Mouse (Mus musculus) kidney, postnatal 25 days (tissue): Measurements from ENCODE around the gene Ptgs2.

ENCODE experiments used
- DNase-seq, 2 experiments: peaks; one replicate each; pipeline ENCODE4 v3.0.0; 2021; ENCODE audit warnings: mixed read lengths in 2 of 2

The Ptgs2 gene

GRCm38 (mm10) chr1:150099790-150100333 is at the start of gene Ptgs2:
Ptgs2 (plus strand) TSS chr1:150100031.
- peak; percentile 42 to 58 for DNase-seq

GRCm38 (mm10) chr1:150050256-150050655 is 49.6 kb upstream of the Ptgs2 start:
- no peak for DNase-seq

- no peak for DNase-seq
These were observed 34.1 kb upstream of the Ptgs2 start for GRCm38 (mm10) chr1:150065684-150066083.

DNA sequence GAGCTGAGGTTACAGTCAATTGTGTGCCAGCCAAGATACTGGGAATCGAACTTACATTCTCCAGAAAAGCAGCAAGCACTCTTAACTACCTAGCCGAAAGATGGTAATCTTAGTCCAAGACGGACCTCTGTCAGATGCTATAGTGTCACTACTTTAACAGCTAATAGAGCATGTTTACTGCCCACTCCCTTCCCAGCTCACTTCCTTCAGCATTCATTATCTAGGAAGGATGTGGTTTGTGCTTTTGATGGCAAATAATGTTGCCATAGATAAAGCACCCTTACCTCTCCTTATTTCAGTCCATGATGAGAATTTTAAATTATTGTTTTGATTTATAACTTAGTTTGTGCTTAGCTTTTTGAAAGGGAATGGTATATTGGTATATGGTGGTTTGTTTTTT is 27.0 kb upstream of the Ptgs2 start:
- no peak for DNase-seq

GRCm38 (mm10) chr1:150074609-150075008 is 25.2 kb upstream of the Ptgs2 start:
- no peak for DNase-seq

DNA sequence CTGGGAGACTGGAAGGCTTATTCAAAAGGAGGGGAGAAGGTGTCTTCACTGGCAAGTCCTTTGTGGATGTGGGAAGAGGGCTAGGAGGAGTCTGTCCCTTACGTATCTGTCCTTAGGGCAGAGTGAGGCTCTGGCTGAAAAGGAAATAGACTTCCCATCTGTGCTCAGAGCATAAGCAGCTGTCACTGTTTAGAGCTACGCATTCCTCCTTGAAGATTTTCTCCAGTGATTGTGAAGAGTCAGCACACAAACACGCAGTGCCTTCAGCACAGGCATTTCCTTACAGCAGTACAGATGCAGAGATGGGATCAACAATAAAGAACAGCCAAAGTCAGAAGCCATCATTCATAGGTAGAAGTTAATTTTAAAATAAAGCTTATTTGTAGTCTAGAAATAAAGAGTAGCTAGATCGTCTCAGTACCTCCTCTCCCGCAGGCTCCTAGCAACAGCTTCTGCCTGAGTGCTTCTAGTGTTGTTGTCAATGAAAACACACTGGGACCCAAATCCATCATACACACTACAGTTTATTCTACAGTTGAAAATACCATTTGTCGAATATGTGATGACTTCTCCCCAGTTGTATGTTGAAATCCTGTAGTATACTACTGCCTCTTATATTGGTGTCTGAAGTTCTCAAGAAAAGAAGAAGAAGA is 10.7 kb upstream of the Ptgs2 start:
- DNase-seq = no peak

DNA sequence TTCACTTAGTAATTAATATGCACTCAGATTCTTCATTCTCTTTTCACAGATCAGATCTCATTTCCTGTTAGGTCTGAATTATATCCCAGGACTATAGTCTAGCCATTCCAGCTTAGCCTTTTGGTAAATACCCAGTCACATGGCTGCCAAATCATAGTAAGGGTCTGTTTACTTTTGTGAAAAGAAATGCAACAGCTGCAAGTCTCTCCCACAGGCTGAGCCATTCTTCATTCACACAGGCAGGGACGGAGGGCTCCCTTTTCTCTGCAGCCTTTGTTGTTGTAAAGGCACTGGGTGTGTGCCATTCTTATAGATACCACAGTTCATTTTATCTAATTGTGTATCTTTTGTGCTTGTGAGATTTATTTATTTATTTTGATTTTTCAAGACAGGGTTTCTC is 9.6 kb upstream of the Ptgs2 start:
- DNase-seq = no peak

DNA sequence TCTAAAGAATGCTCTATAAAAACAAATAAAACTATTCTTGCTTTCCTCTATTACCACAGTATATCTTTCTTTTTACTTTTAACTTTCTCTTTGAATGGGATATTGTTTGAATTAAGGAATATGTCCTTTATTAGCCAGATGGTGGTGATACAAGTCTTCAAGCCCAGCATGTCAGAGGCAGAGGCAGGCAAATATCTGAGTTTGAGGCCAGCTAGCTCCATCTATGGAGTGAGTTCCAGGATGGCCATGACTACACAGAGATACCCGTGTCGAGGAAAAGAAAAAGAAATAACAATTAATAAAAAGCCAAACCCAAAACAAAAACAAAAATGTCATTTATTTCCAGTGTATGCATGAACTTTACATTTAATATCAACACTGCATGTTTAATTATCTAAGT is 2.8 kb upstream of the Ptgs2 start:
- DNase-seq = no peak

- DNase-seq = no peak
These were observed 2.1 kb upstream of the Ptgs2 start for GRCm38 (mm10) chr1:150097721-150098120.

DNA sequence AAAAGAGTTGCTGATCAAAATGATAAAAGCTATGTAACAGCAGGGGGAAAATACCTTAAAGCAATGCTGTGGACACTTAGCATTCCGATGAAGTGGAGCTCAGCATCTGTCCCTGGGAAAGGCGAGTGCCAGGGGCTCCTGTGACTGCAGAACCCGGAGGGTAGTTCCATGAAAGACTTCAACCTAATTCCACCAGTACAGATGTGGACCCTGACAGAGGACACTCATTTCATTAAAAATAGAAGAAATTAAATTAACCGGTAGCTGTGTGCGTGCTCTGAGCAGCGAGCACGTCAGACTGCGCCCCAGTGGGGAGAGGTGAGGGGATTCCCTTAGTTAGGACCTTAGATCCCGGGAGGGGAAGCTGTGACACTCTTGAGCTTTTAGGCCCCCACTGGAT is 457 bp upstream of the Ptgs2 start:
- DNase-seq = no peak

DNA sequence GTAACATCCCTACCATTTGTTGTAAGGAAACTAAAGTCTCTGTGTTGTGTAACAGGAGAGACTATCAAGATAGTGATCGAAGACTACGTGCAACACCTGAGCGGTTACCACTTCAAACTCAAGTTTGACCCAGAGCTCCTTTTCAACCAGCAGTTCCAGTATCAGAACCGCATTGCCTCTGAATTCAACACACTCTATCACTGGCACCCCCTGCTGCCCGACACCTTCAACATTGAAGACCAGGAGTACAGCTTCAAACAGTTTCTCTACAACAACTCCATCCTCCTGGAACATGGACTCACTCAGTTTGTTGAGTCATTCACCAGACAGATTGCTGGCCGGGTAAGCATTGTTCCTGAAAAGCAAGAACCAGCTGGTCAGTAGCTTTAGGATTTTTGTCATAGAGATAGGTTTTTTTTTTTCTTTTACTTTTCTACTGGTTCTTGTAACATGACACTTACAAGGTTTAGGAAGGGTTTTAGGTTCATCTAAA is 4.4 kb downstream of the Ptgs2 start:
- no peak for DNase-seq

DNA sequence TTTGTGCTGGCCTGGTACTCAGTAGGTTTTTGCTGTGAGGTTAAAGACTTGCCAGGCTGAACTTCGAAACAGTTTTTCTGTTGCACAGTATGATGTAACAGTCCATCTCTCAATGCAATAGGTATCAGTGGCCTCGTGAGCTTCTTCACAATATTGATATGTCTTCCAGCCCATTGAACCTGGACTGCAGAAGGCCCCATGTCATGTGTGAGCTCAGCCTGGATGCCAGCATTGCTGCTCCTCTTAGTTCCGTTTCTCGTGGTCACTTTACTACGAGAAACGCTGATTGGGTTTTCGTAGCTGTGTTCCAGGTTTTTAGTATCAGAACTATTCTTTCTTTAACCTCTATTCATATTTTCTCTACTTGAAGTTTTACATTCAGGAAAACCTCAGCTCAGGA is 6.9 kb downstream of the Ptgs2 start:
- DNase-seq = no peak

DNA sequence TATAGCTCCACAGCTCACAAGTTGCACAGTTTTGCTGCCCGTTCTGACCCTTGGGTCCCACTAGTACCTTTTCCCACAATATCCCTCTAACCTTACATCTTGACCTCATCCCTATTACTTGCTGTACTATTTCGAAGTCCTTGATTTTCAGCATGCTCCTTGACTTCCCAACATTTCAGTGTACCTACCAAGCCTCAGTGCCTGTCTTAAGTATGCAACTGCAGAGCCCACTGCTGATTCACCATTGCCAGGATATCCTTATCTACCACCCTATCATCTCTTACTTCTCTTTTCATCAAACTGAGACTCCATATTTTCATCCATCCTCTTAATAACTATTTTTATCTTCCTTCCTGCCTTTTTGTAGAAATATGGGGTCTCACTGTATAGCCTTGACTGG is 9.8 kb downstream of the Ptgs2 start:
- no peak for DNase-seq

- DNase-seq = no peak
These were observed 15.5 kb downstream of the Ptgs2 start for GRCm38 (mm10) chr1:150115352-150115751.

- no peak for DNase-seq
These were observed 18.5 kb downstream of the Ptgs2 start for GRCm38 (mm10) chr1:150118352-150118751.

GRCm38 (mm10) chr1:150125568-150125967 is 25.7 kb downstream of the Ptgs2 start:
- DNase-seq = no peak

DNA sequence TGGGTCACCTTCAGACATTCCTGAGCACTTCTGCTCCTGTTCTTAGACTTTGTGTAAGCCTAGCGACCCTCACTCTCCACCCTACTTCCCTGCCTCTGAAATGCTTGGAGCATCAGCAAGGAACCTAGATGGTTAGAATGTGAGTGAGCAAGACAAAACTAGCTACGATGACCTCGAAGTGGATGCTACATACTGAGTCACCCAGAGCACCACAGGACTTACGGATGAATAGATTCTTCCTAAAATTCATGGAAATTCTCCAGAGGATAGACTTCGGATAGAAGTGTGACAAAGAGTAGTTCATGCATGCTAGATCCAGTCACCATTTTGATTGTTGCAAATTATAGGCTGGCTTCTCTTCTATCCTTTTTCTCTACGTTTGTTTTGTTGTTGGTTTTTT is 30.2 kb downstream of the Ptgs2 start:
- no peak for DNase-seq

- DNase-seq = no peak
These were observed 30.9 kb downstream of the Ptgs2 start for GRCm38 (mm10) chr1:150130586-150131275.

GRCm38 (mm10) chr1:150135350-150135749 is 35.5 kb downstream of the Ptgs2 start:
- no peak for DNase-seq

GRCm38 (mm10) chr1:150139730-150140129 is 39.9 kb downstream of the Ptgs2 start:
- DNase-seq = no peak

DNA sequence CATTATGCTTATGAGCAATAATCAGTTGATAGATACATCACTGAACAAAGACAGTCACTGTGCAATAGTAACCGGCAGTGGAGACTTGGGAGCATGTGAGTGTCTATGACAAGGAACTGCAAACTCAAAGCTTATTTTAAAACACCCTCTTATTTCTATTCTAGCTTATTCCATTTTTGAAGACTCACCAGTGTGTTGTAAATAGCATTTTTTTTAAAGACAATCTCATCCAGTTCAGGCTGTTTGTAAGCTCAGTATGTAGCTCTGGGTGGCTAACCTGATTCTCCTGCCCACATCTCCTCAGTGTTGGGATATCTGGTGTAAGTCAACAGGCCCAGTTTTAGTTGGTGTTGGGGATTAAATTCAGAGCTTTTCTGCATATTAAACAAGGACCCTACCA is 42.1 kb downstream of the Ptgs2 start:
- no peak for DNase-seq

GRCm38 (mm10) chr1:150143578-150143977 is 43.7 kb downstream of the Ptgs2 start:
- no peak for DNase-seq

- DNase-seq = no peak
These were observed 45.2 kb downstream of the Ptgs2 start for GRCm38 (mm10) chr1:150145049-150145448.

GRCm38 (mm10) chr1:150147272-150147671 is 47.4 kb downstream of the Ptgs2 start:
- DNase-seq = no peak
